Mouse (Mus musculus): ENCODE measurements around the gene Acot1. TPM values are rescaled to one million over a fixed set of nuclear protein-coding genes. Genes with fewer than 3 reads are reported as not detected.

Acot1 gene
- total RNA-seq, 2 experiments from 2014 or later = 5.0 to 22.7 TPM

DNA sequence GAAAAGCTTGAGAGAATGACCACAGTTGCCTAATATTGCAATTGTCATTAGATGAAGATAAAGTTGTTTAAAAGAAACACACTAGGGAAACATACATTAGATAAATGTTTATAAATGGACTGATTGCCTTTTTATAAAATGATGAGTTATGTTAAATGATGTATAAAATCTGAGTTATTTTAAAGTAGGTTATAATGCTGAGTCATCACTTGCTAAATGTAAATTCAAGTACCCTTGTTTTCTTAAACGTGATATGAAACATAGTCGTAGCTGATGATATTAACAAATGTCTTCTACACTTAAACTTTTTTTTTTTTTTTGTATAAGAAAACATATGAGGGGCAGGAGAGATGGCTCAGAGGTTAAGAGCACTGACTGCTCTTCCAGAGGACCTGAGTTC is 54.5 kb downstream of the Acot1 start:
- no peak for DNase-seq

DNA sequence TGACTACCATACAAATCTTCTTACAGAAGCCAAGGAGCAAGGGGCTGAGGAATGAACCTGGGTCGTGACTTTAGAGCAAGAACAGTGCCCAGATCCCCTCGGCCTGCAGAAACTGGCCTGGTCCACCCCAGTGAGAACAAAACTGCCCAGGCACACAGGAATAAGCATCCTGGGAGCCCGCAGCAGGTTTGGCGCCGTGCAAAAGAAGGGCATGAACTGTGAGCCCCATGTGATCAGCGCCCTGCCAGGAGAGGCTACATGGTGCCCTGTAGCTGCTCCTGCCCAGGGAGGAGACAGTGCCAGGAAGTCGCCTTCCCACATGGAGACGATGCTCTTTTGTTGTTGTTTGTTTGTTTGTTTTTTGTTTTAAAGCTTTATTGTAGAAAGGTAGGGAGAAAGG is 55.3 kb downstream of the Acot1 start:
- DNase-seq = no peak

DNA sequence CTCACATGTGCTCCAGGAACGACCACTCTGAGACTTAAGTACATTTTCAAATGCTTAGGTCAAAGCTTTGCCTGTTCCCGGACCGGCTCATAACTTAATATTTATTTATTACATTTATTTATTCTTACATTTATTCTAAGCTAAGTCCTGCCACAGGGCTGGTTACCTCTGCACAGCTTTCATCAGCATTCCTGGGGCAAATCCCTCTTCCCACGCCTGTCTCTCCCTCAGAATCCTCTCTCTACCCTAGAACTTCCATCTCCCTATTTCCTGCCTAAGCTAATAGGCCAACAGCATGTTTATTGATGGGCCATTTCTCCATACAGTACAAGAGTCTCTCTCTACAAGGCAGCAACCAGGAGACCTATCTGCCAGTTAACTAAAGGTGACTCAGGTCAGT is 58.5 kb downstream of the Acot1 start:
- no peak for DNase-seq

Other genes starting within 250 kb of the Acot1 start
- 1 to 10 TPM; 2.5 to 2.7 TPM for gene Papln, start 245.9 kb upstream of the Acot1 start, total RNA-seq (2021)
- 10 to 100 TPM; 46.2 to 49.9 TPM for gene Numb, start 87.6 kb upstream of the Acot1 start, total RNA-seq (2021)
- gene Riox1, start 58.9 kb upstream of the Acot1 start, total RNA-seq (2021) = 10 to 100 TPM; 15.4 to 17.3 TPM
- not detected for gene Heatr4, start 24.6 kb upstream of the Acot1 start, total RNA-seq (2021)
- gene Acot2, start 21.6 kb upstream of the Acot1 start, total RNA-seq (2021) = 10 to 100 TPM; 22.0 to 26.7 TPM
- 1 to 10 TPM in 1 of 2 experiments, under 1 TPM in 1; 0.96 to 4.6 TPM for gene Acot4, start 28.9 kb downstream of the Acot1 start, total RNA-seq (2021)
- gene Gm49366, start 29.4 kb downstream of the Acot1 start, total RNA-seq (2021) = not detected
- 1 to 10 TPM in 1 of 2 experiments, not detected in 1; 1.3 TPM for gene Acot3, start 42.7 kb downstream of the Acot1 start, total RNA-seq (2021)
- under 1 TPM; 0.23 to 0.40 TPM for gene Acot5, start 59.8 kb downstream of the Acot1 start, total RNA-seq (2021)
- 1 to 10 TPM; 4.5 to 4.6 TPM for gene Acot6, start 91.2 kb downstream of the Acot1 start, total RNA-seq (2021)
- 10 to 100 TPM; 14.1 to 19.5 TPM for gene Dnal1, start 104.9 kb downstream of the Acot1 start, total RNA-seq (2021)
- under 1 TPM; 0.23 to 0.26 TPM for gene Pnma1, start 139.0 kb downstream of the Acot1 start, total RNA-seq (2021)
- 10 to 100 TPM; 18.1 to 23.8 TPM for gene Elmsan1, start 209.4 kb downstream of the Acot1 start, total RNA-seq (2021)